Mouse (Mus musculus): ENCODE results near the gene Rab4a.

Gene Rab4a

GRCm38 (mm10) chr8:123805718-123806373 lies at the start of gene Rab4a:
Rab4a (plus strand) TSS chr8:123805985.
- peak; percentile 88 for DNase-seq (ENCODE audit: extremely low spot score, low spot score)

GRCm38 (mm10) chr8:123756901-123757300 lies 48.9 kb upstream of the Rab4a start:
- no peak for DNase-seq (ENCODE audit: extremely low spot score, low spot score)

GRCm38 (mm10) chr8:123758935-123759334 lies 46.9 kb upstream of the Rab4a start:
- no peak for DNase-seq (ENCODE audit: extremely low spot score, low spot score)

DNA sequence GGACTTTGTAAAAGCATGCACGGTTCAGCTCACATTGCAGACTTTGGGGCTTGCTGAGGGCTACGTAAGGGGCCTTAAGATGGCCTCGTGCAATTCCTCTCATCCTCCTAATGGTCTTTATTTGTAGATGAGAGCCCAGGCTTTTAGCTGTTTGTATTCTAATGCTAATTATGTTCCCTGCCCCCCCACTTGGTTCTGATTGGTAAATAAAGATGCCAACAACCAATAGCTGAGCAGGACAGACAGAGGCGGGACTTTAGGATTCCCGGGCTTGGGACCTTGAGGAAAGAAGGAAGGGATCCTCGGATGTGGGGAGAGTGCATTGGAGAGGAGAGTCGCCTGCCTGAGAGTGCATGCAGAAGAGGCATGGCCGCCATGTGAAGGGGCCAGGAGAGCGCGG lies 45.9 kb upstream of the Rab4a start:
- peak; percentile 65 for DNase-seq (ENCODE audit: extremely low spot score, low spot score)

GRCm38 (mm10) chr8:123760579-123760978 lies 45.2 kb upstream of the Rab4a start:
- DNase-seq (ENCODE audit: extremely low spot score, low spot score), result no peak

DNA sequence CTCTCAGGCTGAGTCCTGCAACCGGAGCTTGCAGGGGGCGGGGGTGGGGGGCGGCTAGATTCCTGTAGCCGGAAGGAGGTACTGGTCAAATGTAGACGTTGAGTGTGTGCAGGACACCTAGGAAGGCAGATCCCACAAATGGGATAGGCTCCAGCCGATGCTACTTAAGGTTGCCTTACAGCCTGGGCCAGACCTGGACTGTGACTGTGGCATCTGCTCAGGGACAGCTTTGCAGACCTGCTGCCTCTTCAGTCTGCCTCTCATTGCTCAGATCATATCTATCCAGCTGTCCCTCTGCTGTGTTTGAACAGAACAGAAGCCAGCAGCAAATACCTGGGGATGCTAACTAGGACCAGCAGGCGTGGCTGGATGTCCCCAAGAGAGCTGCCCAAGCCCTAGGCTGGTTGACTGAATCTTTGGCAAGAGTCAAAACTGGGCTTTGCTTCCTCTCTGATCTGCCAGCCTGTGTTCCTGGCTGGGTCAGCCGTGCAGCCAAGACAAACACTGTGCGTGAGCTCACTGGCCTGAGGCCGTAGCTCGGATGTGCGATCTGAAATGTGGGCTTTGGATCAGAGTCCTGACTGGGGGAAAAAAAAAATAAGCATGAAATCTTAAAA lies 44.4 kb upstream of the Rab4a start:
- DNase-seq (ENCODE audit: extremely low spot score, low spot score), result no peak

DNA sequence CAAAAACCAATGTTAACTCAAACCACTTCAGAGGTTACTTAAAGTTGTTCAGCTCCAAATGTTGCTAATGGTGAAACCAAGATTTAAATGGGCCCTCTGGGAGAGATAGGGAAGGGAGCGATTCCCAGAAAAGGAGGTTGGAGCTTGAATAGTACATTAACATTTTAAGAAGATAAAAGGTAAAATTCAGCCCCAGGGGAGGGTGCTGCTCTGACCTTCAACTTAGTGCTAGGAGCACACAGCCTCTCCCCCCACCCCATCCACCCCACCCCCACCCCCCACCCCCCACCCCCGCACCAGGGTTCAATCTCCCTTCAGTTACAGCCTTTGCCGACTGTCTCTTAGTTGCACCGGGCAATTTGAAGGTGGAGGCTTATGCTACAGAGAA lies 43.9 kb upstream of the Rab4a start:
- no peak for DNase-seq (ENCODE audit: extremely low spot score, low spot score)

GRCm38 (mm10) chr8:123763355-123763754 lies 42.4 kb upstream of the Rab4a start:
- DNase-seq (ENCODE audit: extremely low spot score, low spot score), result no peak

DNA sequence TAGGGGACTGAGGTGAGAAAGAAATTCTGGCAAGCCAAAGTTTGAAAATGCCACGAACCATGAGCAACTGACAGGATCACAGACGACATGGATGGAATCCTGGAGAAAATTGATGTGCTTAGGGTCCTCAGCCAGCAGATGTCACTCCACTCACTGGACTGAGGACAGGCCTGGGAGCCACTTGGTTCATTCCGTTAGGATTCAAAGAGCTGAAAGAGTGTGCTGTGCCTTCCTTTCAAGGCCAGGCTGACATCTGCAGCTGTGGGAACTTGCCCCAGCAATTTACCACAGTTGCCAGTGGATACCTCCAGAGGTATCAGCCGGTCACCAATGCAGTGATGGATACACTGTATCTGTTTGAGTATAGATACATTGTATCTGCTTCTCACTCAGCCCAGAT lies 41.1 kb upstream of the Rab4a start:
- no peak for DNase-seq (ENCODE audit: extremely low spot score, low spot score)

- DNase-seq (ENCODE audit: extremely low spot score, low spot score), result no peak
These were observed 39.3 kb upstream of the Rab4a start for GRCm38 (mm10) chr8:123766516-123766915.

GRCm38 (mm10) chr8:123767874-123768273 lies 37.9 kb upstream of the Rab4a start:
- DNase-seq (ENCODE audit: extremely low spot score, low spot score), result no peak

DNA sequence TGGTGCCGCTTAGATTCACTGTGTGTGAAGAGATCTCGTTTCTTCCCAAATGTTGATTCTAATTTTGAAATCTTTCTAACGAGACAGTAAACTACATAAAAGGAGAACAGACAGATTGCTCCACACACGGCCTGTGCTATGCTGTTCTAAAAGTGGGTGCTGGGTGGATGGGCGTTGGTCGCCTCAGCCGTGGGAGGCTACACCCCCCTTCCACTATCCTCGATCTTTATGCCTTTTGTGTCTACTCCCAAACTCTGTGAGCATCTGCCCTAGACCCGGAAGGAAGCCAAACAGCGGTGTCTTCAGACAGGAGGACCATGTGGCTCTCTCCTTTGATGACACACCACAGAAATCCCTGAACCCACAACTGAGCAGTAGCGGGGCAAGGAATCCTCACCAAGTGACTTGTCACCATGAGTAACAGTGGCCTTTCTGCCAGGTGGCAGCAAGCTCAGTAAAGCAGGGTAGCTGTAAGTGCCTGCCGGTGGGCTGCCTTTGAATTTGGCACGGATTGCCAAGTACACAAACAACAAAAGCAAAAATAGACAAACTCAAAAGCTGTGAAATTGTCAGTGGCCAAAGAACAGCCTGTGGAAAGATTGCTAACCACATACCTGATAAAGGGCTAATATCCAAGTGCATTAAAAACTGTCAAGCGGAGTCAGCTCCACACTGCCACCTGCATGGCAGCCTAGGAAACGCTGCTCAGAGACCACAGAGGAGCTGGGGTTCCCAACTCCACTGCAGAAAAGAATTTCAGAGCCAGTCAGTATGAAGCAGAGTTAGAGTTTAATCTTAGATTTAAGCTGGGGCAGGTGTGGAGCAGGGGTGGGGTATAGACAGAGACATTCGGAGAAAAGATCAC lies 37.1 kb upstream of the Rab4a start:
- peak; percentile 54 for DNase-seq (ENCODE audit: extremely low spot score, low spot score)

- no peak for DNase-seq (ENCODE audit: extremely low spot score, low spot score)
These were observed 32.3 kb upstream of the Rab4a start for GRCm38 (mm10) chr8:123773468-123773867.

- DNase-seq (ENCODE audit: extremely low spot score, low spot score), result no peak
These were observed 31.3 kb upstream of the Rab4a start for GRCm38 (mm10) chr8:123774491-123774890.

DNA sequence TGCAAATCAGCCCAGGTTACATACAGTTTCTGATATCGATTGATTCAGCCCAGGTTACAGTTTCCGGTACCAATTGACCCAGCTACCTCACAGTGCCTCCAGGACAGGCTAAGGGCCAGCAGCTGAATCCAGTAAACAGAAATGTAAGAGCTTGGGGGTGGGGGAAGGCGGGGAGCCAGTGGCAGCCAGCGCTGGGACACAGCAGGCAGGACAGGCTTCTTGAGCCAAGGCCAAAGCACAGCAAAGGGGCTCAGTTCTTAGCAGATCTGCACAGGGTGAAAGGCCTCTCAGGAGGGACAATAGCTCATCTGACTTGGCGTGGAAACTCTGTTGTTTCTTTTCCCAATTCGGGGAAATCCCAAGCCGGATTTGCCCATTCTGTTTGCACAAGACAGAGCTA lies 28.5 kb upstream of the Rab4a start:
- DNase-seq (ENCODE audit: extremely low spot score, low spot score), result no peak

- DNase-seq (ENCODE audit: extremely low spot score, low spot score), result no peak
These were observed 25.3 kb upstream of the Rab4a start for GRCm38 (mm10) chr8:123780471-123780870.

- peak; percentile 38 for DNase-seq (ENCODE audit: extremely low spot score, low spot score)
These were observed 24.5 kb upstream of the Rab4a start for GRCm38 (mm10) chr8:123781256-123781655.

- DNase-seq (ENCODE audit: extremely low spot score, low spot score), result peak; percentile 78
These were observed 22.1 kb upstream of the Rab4a start for GRCm38 (mm10) chr8:123783525-123784249.

- DNase-seq (ENCODE audit: extremely low spot score, low spot score), result no peak
These were observed 19.6 kb upstream of the Rab4a start for GRCm38 (mm10) chr8:123786166-123786565.

DNA sequence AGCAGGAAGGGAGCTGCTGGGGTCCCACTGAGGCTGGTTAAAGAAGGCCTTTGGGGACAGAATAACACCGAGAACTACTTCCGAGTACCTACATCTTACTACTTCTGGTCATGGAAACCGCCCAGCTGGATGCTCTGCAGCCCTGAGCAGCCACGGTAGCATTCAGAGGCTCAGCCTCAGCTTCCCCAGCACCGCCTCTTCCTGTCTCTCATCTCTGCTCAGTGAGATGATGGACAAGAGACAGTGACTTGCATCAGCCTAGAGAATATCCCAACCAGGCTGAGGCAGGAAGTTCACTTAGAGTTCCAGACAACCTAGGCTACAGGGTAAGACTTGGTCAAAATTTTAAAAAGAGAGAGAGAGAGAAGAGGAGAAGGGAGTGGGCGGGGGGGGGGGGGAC lies 19.1 kb upstream of the Rab4a start:
- no peak for DNase-seq (ENCODE audit: extremely low spot score, low spot score)

DNA sequence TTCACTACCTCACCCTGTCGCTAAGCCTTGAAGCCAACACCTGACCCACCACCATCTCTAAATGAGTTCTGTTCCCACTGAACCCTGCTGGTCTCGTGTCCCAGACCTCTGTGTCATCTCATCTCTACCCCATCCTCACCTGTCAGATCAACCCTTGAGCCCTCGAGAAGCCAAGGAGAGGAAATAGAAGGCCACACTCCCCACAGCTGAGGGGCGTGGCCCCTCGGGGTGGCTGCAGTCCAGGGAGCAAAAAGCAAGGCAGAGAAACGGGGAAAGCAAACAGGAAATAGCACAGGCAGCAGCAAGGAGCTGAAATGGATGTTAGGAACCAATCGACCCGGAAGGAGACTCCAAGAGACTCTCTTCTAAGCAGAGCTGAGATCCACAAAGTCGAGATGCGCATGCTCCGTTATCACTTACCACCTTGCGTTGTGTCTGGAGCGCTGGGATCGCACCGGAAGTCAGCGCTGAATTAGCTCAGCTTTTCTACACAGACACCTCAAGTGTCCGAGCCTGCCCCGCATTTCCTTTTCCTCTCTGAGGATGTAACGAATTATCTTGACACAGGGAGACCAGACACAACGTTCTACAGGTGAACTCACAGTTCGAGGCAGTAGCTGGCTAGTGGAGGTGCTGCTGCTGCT lies 18.4 kb upstream of the Rab4a start:
- no peak for DNase-seq (ENCODE audit: extremely low spot score, low spot score)
